Mouse (Mus musculus): ENCODE measurements around the gene Pf4.

Pf4 gene

DNA sequence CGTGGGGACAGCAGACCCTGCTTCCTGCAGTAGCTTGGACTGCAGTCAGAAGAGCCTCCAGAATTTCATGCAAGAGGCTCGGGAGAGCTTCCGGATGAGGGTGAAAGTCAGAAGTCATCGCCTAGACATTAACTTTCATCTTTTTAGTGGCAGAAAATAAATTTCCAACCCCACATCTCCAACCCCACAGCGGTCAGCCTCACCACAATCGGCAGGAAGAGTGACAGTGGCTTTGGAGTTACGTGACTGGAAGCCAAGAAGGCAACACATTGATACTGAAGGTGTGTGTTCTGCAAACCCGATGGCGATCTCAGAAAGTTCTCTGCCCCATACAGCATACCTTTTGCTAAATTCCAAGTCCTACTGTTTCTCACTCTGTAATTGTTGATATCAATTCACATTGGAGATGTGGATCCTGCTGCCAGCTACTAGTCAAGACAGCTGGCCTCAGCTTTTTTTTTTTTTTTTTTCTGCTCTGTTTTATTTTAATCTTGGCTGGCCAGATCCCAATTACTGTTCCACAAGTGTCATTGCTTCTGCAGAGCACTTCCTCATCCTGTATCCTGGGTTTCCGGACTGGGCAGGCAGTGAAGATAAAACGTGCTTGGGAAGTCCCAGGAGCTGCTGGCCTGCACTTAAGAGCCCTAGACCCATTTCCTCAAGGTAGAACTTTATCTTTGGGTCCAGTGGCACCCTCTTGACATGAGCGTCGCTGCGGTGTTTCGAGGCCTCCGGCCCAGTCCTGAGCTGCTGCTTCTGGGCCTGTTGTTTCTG lies at the start of gene Pf4:
TSS of gene Pf4 (plus strand) at position 556 of the 774 bp plus-strand sequence.
- no peak for DNase-seq

DNA sequence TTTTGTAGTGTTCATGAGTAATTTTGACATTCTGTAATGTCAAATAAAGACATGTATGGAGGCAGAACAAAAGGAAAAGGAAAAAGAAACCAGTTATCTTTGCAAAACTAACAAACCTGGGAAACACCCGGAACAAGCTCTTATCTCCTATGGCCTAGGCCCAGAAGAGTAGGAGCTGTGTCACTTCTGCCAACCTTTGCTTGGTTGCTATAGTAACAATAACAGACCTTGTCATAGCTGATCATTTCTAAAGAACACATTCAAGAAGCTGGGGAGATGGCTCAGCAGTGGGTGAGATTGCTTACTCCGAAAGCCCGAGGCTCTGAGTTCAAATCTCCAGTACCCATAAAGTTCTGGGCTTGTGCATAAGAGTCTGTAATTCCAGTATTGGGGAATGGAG lies 49.6 kb upstream of the Pf4 start:
- DNase-seq, result no peak

DNA sequence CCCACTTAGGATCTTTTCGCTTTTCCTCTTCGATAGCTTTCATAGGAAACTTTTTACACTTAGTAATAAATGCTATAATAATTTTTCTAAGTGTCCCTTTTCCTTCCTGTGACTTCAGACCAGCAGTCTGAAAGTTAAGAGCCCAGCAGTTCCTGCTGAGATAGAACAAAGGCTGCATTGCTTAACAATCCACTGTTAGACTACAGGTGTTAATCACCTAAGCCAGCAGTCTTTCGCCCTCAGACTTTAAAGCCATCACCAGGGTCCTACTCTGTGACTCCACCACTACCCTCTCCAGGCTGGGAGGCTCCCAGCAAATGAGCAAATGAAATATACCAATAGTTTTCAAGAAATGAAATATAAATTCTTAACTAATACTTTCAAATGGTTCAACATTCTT lies 44.0 kb upstream of the Pf4 start:
- DNase-seq, result no peak

DNA sequence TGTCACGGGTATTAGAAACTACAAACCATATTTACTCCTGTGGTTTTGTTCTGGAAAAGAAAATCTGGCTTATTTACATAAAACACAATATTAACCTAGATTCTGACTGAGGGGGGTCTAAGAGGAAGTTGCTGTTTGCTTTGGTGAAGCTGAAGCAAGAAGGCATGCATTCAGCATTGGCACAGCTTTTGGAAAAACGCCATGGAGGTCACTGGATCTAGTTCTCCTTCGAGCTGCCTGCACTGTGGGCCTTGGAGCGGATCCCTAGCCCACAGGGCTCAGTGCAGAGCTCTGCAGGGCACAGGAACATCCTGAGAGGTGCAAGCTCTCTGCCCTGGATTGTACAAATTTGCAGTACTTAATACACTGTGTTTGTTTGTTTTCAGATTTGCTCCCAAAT lies 40.8 kb upstream of the Pf4 start:
- no peak for DNase-seq

DNA sequence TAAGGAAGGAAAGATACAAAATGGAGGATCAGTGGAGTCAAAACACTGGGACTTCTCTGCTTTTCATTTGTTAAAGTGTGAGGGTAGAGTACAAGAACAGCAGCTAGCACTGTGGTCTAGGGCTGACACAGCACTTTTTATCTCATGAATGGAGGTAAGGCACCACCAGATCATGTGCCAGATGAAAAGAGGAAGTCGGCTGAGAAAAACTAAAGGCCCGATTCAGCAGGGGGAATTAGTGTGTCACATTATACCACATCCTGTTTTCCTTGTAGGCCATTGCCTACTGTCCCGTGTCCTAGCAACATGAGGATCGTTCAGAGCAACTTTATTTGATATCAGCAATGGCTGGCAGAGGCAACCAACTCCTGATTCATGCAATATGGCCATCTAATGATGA lies 30.2 kb upstream of the Pf4 start:
- DNase-seq, result no peak

DNA sequence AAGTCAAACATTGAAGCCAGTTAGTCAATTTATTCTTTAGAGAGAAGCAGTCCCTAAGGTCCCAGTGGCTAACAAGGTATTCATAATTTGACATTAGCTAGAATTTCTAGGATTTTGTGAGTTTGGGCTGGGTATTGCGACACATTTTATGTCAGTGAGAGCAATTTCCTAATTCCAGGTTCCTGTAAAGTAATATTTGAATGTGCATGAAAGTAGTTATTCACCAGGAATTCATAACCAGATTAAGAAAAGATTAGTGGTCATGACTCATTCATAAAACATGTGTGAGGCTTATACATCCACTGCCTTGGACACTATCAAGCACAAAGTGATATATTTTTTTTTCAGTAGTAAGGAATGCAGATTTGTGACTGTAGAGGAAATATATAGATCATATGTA lies 18.3 kb upstream of the Pf4 start:
- no peak for DNase-seq

DNA sequence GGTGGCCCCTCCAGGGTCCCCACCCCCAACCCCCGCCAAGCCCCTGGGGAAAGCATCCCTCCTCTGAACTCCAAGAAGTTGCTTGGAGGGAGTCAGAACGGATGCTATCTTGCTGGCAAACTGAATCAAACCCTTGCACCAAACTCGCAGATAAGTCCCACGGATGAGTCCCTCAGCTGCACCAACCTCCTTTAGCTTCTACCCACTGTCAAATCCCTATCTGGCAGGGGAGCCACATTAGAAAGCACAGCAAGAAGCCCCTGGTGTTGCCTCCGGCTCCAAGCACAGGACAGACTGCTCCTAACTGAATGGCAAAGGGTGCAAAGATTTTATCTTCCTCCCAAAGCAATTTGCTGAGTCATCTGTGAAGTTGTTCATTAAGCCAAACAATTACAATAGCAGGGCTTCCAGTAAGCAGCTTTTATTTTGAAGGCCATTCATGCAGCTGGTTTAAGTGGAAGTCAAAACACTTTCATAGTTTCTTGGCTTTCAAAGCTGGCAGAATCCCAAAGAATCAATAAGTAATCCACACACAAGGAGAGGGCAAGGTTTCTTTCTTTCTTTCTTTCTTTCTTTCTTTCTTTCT lies 14.1 kb upstream of the Pf4 start:
- DNase-seq, result no peak

DNA sequence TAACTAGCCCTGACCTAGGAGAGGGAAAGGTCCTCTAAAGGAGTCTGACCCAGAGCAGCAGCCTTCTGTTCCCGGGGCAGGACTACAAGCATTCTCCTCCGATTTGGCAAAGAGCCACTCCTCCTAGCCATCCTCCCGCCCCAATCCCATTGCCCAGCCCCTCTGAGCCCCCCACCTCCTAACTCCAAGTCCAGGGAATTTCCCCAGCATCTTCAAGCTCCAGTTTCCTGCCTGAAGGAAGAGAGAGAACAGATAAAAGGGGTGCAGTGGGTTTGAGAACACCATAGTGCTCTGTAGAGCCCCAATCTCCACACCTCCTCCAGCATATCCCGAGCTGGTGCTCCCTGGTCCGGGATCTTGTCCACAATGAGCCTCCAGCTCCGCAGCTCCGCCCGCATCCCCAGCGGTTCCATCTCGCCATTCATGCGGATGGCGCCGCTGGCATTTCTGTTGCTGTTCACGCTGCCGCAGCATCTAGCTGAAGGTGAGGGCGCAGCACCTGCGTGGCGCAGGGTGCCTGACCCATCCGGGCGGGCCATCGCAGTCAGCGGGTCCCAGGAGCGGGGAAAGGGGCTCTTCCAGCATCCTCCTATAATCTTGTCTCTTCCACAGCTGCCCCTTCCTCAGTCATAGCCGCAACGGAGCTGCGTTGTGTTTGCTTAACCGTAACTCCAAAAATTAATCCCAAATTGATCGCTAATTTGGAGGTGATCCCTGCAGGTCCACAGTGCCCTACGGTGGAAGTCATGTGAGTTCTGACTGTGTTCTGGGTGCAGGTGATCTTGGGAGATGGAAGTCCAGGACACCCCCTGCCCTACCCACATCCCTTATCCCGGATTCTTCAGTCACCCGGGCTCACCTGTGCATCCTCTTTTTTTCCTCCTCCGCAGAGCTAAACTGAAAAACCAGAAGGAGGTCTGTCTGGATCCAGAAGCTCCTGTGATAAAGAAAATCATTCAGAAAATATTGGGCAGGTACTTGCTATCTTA lies 12.9 kb upstream of the Pf4 start, which contains the start of gene Cxcl5:
TSS of gene Cxcl5 (plus strand) at position 284 of the 989 bp plus-strand sequence.
- peak; percentile 28 for DNase-seq

DNA sequence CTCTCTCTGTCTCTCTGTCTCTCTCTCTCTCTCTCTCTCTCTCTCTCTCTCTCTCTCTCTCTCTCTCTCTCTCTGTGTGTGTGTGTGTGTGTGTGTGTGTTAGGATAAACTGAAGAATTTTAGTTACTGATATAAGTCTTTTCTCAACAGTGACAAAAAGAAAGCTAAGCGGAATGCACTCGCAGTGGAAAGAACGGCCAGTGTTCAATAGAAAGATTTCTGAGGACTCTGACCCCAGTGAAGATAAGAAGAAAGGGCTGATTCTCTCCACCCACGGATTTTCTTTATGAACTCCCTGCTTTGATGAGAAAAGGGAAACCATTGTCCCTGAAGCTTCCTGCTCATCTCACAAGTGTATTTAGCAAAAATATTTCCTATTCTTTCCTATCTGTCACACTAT lies 11.9 kb upstream of the Pf4 start:
- DNase-seq, result no peak

DNA sequence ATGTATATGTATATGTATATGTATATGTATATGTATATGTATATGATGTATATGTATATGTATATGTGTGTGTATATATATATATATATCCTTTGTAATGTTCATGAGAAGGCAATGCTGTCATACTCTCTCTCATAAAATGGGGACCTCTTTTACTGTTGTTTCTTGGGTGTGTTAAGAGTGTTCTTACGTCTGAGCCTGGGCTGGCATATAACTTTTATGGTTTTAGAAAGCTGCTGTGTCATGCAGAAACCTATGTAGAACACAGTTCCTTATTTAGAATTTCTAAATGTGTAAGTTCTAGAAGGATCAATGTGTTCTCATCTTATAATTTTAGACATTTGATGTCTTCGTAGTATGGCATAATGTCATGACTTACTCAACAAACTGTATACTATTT lies 11.4 kb upstream of the Pf4 start:
- DNase-seq, result no peak

DNA sequence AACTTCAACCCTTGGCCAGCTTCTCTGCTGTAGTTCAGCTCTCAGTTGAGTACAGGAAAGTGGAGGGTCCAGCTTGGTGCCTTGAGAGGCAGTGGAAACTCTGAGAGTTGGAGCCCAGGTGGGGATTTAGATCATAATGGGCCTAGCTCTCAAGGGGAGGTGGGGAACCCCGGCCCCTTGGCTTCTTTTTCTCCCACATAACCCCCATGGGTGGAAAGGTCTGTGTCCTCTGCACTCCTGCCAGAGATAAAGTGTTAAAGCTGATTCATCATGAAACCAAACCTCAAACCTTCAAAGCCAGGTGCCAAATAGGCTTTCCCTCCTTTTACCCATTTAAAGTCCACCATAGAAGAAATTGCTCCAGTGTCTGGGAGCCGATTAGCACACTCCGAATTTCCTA lies 10.4 kb upstream of the Pf4 start:
- DNase-seq, result no peak

DNA sequence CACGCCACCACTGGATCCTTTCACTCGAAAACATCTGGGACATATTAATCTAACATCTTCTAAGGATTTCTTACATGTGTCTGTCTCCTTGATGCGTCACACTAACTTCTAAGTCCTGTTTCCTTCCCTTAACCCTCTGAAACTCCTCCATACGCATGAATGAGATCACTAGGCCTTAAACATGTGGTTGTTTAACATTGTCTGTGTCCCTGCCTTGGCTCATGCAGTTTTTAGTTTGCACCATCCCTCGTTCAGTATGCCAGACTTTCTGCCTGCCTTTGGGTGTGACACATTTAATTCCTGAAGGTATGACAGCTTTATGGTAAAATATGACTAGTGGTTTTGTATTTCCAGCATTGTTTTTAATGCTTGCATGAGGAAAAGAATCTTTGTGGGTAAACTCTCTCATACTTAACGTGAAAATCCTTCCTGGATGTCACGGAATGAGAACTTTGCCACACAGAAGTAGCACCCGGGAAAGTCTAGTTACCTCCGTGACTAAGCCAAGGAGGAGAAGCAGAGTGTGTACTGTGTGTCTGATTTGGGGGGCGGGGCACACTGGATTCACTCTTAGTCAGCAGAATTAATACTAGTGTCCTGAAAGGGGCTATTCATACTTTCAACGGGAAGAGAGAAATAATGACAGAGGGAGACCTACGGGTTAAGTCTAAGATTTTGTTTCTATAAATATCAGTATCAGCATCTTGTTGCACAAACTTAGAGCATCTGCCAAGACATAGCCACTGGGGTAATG lies 8.1 kb upstream of the Pf4 start:
- DNase-seq, result no peak

DNA sequence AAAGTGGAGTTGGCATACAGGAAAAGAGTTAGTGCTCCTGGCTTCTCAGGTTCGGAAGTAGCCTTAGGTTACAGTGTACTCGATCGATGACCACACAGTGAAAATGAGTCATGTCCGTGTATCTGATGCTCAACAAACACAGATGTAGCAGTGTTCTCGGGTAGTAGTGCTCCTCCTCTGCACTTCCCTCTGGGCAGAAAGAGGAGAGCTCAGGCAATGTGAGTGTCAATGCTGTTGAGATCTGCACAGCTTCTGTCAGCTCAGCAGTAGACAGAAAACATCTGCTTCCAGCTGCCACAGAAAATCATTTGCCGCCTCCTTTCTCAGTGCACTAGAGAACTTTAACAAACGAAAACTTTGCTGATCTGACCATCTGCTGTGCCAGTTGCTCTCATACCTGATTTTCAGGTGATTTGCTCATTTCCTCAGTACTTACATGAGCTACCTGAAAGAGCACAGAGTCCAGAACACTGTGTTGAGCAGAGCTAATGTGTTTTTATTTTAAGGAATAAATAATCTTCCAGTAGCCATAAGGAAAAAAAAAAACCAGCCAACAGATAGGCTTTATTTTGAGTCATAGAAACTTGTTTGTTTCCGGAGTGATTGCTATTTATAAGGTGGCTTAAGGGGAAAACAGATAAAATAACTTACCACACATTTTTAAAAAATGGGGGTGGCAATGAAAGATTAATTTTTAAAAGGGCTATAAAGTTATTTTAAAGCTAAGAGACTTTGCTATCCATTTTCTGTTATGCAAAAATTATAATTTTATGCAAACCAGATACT lies 6.2 kb upstream of the Pf4 start:
- no peak for DNase-seq

DNA sequence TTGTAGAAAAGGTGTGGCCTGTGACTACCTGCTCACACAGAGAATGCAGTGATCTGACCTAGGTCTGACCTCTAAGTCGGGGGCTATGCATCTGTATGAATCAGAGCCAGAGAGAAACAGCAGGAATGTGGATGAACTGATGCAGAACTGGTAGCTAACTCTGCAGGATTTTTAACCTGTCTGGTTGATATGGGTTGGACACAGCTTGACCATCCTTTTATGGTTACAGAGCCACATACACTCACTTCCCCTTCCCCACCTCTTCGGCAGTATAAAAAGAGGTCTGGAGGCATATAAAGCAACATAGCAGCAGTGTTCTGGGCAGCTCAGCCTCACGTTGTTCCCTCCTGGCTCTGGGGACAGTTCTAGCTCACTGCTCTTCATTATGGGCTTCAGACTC lies 4.0 kb upstream of the Pf4 start, which contains the start of gene Ppbp:
TSS of gene Ppbp (plus strand) at position 301 of the 400 bp plus-strand sequence.
- no peak for DNase-seq

DNA sequence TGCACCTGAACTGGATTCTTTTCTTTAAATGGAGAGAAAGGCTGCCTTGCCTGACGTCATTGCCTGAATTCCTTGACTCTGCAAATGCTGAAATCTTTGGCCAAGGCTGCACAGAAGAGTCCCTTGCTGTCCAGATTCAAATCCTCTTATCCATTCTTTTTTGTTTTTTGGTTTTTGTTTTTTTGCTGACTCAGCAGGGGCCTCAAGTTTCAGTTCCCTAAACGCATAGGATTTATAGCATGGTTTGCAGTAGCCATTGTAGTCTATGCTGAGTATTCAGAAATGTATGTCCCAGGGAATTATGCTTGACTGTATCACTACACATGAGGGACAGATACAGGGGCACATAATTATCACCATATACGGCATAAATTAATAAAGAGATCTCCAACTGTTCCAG lies 866 bp upstream of the Pf4 start:
- no peak for DNase-seq

DNA sequence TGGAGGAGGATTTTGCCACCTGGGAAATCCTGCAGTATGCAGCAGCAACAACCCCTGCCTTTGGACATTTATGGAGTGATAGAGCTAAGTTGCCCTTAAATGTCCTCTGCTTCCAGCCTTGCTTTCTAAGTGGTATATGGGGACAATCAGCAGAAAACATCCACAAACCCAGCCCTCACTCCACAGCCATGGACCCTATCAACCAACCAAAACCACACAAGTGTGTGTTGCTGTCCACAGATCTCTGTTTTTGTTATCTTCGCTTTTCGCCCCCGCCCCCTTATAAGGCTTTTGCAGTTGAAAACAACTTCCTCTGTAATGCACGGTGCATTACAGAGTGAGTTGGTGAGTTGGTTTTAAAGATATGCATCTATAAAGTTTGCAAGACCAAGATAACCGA lies 3.3 kb downstream of the Pf4 start:
- DNase-seq, result no peak

DNA sequence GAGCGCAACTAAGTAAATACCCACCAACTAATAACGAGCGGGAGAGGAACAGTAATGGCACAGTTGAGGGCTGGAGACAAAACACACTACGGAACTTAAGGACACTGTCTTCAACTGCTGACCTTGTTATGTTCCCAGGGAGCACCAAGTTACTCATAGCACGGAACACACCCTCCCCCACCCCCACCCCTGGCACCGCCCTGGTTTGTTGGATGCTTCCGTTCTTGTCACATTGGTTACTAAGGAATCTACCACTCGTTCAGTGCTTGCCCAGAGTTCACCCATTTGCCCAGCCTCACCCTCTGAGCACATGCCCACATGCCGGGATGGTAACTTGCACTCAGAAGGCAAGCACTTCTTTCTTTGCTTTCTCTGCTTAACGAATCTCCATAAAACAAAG lies 5.4 kb downstream of the Pf4 start:
- DNase-seq, result no peak

DNA sequence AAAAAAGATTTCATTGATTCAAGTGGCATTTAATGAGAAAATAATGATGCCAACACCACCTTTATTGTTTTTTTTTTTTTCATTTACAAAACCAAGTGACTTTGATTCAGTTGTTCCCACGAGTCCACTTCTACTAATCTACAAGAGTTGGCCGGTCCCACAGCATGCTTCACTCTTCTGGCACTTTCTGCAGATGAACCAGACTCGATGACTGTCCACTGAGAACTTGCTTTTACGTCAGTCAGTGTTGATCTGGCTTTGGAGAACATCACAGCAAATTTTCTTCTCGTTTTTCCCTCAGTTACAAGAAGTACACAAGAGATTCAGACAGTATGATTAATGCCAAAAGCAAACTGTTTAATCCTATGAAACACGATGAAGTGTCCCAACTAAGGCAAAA lies 6.6 kb downstream of the Pf4 start:
- DNase-seq, result no peak

DNA sequence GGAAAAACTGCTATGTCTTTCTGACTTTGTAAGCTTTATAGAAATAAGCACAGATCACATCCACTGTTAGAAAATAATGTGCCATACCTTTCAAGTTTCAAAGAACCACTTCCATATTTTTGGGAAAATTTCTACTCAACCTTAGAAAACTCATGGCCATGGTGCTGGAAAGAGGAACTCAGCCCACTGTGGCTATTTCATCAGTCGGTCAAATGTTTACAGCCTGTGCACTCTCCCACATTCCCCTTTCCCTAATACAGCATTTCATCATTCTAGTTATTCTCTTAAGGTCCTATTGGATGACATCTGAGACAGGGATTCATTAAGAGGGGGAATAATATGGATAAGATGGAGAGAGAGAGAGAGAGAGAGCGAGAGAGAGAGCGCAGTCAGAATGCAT lies 11.5 kb downstream of the Pf4 start:
- DNase-seq, result no peak

DNA sequence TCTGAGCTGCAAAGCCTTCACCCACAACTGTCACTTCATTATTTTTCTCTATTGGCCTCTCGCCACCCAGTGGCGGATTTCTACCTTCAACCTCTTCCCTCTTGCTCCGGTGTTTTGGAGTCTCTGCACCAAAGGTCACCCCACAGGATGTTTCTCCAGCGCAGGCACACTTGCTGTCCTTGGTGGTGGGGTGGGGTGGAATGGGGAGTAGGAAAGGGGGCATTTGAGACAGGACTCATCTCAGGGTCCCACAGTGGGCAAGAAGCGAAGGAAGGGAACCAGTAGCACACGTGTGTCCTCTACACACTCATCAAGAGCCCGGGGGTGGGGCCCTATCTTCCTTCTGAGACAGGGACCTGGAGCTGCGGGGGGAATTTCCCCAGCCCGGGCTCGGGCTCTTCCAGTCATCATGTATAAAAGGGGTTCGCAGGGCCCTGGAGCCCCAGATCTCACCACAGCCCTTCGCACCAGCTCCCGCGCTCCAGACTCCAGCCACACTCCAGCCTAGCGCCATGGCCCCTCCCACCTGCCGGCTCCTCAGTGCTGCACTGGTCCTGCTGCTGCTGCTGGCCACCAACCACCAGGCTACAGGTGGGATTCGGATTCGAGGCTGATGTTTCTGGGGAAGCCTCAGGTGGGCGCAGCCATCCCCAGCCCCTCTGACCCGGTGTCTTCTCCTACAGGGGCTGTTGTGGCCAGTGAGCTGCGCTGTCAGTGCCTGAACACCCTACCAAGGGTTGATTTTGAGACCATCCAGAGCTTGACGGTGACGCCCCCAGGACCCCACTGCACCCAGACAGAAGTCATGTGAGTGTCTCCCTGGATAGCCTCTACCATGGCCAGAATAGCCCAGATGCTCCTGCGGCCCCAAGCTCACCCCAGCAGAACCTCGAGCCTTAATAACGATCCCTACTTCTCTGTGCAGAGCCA lies 13.7 kb downstream of the Pf4 start, which contains the start of gene Cxcl3:
TSS of gene Cxcl3 (plus strand) at position 445 of the 930 bp plus-strand sequence.
- no peak for DNase-seq

DNA sequence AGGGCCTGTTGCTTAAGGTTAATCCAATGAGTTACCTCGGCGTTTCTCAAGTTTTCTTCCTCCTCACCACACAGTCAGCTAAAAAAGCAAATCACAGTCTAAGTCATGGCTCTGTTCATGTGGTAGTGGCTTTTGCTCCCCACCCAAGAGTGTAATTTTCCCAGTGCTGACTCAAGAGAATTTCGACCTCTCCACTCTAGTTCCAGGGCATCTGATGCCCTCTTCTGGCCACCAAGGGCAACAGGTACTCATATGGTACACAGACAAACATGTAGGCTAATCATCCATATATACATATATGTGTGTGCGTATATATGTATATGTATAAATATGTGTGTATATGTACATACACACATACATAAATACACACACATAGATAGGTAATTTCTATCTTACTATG lies 15.9 kb downstream of the Pf4 start:
- DNase-seq, result no peak

Measured in right cerebral cortex, postnatal 4 days (tissue).